Mouse (Mus musculus) stomach, embryonic 16.5 days (tissue): ENCODE measurements around the gene Aar2. TPM values are rescaled to one million over a fixed set of nuclear protein-coding genes. Genes with fewer than 3 reads are reported as not detected.

Experiments used
- ATAC-seq: fragments of 200-750 bp; cut with Nextera tagmentation; 2 replicates; pipeline ENCODE4 v1.8.0; 2017; ENCODE audit warnings: moderate number of reproducible peaks, moderate TSS enrichment; ENCODE audit not compliant: insufficient read depth, low FRiP score
- H3K27ac ChIP-seq: fragments of 300-500 bp; sonication (generic); 2 replicates; pipeline ENCODE4 v1.5.1; 2014; ENCODE audit warnings: low read length
- H3K27me3 ChIP-seq: fragments of 300-500 bp; sonication (generic); 2 replicates; pipeline ENCODE4 v1.6.1; 2014; ENCODE audit warnings: low read length, control low read depth, mixed read lengths; ENCODE audit not compliant: control insufficient read depth, insufficient read depth
- H3K36me3 ChIP-seq: fragments of 300-500 bp; sonication (generic); 2 replicates; pipeline ENCODE4 v1.6.1; 2014; ENCODE audit warnings: low read length; ENCODE audit not compliant: control insufficient read depth, insufficient read depth
- H3K4me1 ChIP-seq: fragments of 300-500 bp; sonication (generic); 2 replicates; pipeline ENCODE4 v1.6.1; 2014; ENCODE audit warnings: low read length, control low read depth, mixed read lengths; ENCODE audit not compliant: control insufficient read depth, insufficient read depth
- H3K4me2 ChIP-seq: fragments of 300-500 bp; sonication (generic); 2 replicates; pipeline ENCODE4 v1.6.1; 2014; ENCODE audit warnings: low read depth, low read length, mixed read lengths
- H3K4me3 ChIP-seq: fragments of 300-500 bp; sonication (generic); replicated peaks from 2 replicates; pipeline ENCODE4 v1.5.1; 2014; ENCODE audit warnings: mild to moderate bottlenecking, low read length
- H3K9ac ChIP-seq: fragments of 300-500 bp; sonication (generic); 2 replicates; pipeline ENCODE4 v1.6.1; 2014; ENCODE audit warnings: low read length
- H3K9me3 ChIP-seq: fragments of 300-500 bp; sonication (generic); replicated peaks from 2 replicates; pipeline ENCODE4 v1.6.1; 2016; ENCODE audit warnings: low read length, control low read depth; ENCODE audit not compliant: control insufficient read depth
- WGBS: fragments of 180-500 bp; shearing (Covaris S2); extraction: QIAGEN DNeasy Blood & Tissue Kit; methylation state at CpG from one replicate; pipeline ENCODE4 v1.1.7; 2014; 5-methylcytosine and 5-hydroxymethylcytosine counted together
- polyA plus RNA-seq: library from polyadenylated mRNA; unstranded; fragments of >200 nt; fragmentation: Nextera tagmentation; extraction: Ambion mirVana; gene quantifications from 2 replicates; pipeline ENCODE4 v1.2.1, GENCODE M21; 2015

The Aar2 gene
- polyA plus RNA-seq, 1 experiment from 2014 or later: 30.5 TPM

DNA sequence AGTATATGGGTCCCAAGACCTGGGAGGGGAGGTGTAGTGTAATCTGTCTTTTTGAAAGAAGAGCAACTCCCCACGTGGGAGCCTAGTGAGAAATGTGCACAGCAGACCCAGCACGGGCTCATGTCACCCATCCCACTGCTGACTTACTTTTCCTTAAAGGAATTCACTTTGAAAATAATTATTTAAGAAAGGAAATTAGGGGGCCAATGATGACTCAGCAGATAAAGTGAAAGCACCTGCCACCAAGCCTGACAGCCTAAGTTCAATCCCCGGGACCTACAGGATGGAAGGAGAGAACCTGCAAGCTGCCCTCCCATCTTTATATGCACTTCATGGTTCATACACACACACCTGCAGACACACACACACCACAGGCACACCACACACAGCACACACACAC lies 3.6 kb upstream of the Aar2 start:
- Histone ChIP-seq H3K4me2 (no peak overlapping the region), H3K9ac (no peak overlapping the region), H3K4me3 (no peak overlapping the region), H3K4me1 (0 out of 2 replicates have a peak, but pooled peaks cover 6% of the 10 kb centered on the region), H3K9me3 (no peaks in the 10 kb centered on the region), H3K27ac (no peak overlapping the region), H3K36me3 (no peaks in the 10 kb centered on the region), H3K27me3 (no peaks in the 10 kb centered on the region)
- no peak for ATAC-seq
- 63% methylated on average over 3 of the region's 3 CpGs for WGBS

DNA sequence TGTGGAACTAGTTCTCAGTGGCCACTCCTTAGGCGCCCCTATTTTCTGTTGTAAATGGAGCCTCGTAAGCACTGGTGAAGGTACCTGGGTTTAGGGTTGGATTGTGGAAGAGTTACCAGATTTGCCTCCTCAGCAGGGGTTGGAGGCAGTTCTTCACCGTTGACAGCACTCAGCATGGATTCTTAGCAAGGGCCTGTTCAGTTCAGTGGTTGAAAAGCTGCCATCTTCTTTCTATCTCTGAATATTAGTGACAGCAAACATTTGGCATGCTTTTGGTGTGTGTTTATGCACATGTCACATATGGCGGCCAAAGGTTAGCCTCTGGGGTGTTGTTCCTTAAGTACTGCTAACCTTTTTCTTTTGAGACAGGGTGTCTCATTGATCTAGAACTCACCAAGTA lies 5.0 kb downstream of the Aar2 start:
- WGBS: 88% methylated on average over 4 of the region's 4 CpGs
- 0 out of 2 replicates have a peak, but pooled peaks cover 6% of the 10 kb centered on the region for H3K4me1 ChIP-seq
- H3K36me3 ChIP-seq: peaks cover 12% of the 10 kb centered on the region; the same call in 1 of the 2 replicates

DNA sequence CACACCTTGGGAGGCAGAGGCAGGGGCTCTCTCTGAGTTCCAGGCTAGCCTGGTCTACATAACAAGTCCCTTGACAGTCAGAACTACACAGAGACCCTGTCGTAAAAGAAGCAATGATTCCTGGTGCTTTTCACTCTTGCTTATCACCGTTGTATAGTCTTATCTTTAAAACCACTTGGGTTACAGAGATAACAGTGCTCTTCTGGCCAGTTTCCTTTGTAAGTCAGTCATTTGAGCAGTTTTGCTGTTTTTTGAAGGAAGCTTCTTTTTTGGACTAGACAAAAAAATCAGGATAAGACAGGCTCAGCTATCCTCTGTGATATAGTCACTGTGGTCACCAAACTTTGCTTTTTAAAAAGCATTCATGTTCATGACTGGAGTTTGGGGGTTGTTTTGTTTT lies 14.4 kb downstream of the Aar2 start:
- H3K27ac ChIP-seq: no peak overlapping the region
- no peak for ATAC-seq
- peaks cover 1% of the 10 kb centered on the region; the same call in 1 of the 2 replicates for H3K36me3 ChIP-seq
- H3K27me3 ChIP-seq: no peaks in the 10 kb centered on the region
- no peak overlapping the region for H3K4me2 ChIP-seq
- H3K9me3 ChIP-seq: no peaks in the 10 kb centered on the region
- no peaks in the 10 kb centered on the region for H3K4me1 ChIP-seq
- WGBS: 53% methylated on average over 2 of the region's 2 CpGs
- H3K9ac ChIP-seq: no peak overlapping the region
- no peak overlapping the region for H3K4me3 ChIP-seq

More for the DNA sequence above, 5.0 kb downstream of the Aar2 start:
- Histone ChIP-seq H3K4me3 (no peak overlapping the region), H3K9me3 (no peaks in the 10 kb centered on the region), H3K27me3 (no peaks in the 10 kb centered on the region), H3K4me2 (no peak overlapping the region), H3K9ac (no peak overlapping the region), H3K27ac (no peak overlapping the region)
- ATAC-seq: no peak

DNA sequence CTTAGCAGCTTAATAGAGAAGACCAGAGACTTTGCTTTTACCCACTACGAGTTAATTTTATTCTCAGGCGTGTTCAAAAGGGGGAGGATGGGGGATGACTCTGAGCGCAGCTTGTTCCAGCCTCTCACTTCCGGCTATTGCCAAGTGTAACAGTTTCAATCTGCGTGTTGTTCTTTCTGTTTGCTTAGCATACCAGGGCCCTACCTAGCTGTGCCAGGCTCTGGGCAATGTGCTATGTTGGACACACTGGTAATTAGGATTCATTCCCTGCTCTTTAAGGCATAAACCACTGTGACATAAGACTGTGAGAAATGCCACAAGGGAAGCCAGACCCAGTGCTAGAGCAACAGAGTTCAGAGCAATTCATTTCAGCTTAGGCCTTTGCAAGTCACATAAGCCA lies 16.2 kb downstream of the Aar2 start:
- WGBS: 73% methylated on average over 5 of the region's 5 CpGs
- no peak for ATAC-seq
- no peaks in the 10 kb centered on the region for H3K4me1 ChIP-seq
- H3K36me3 ChIP-seq: 0 out of 2 replicates have a peak, but pooled peaks cover 5% of the 10 kb centered on the region
- H3K27ac ChIP-seq: no peak overlapping the region
- no peak overlapping the region for H3K4me3 ChIP-seq
- no peaks in the 10 kb centered on the region for H3K9me3 ChIP-seq
- no peak overlapping the region for H3K9ac ChIP-seq
- no peaks in the 10 kb centered on the region for H3K27me3 ChIP-seq
- no peak overlapping the region for H3K4me2 ChIP-seq

DNA sequence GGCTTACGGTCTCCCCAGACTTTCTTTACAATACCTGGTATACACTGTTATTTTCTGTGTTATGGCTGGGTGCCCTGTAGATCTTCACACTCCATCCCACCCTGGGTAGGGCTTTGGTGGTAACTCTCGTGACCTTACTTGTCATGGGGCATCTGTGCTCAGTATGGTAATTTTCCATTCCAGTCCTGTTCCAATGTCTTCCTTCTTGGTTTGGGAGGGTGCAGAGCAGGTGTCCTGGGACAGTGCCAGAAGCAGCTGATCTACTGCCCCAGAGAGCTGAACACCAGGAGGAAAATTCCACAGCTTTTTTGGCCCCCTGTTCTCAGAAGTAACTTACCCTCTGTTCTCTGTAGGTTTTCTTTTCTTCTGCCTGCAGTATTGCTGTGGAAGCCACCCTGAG lies 19.1 kb downstream of the Aar2 start:
- no peaks in the 10 kb centered on the region for H3K9me3 ChIP-seq
- no peak for ATAC-seq
- WGBS: 84% methylated on average over 2 of the region's 2 CpGs

DNA sequence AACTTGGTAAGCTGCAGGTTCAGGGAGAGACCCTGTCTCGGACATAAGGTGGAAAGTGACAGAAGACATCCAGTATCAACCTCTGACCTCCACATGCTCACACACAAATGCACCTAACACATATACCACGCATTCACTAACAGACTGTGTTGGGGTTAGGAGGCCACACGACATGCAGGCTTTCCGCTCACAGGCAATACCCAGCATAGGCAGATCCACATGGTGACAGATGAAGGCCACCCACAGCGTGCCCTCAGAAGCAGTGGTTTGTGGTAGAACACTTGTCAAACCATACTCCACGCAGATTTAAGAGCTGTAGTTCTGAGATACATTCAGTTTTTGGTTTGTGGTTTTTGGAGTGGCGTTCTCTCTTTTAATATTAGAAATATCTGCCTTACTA lies 21.3 kb downstream of the Aar2 start:
- H3K27me3 ChIP-seq: no peaks in the 10 kb centered on the region
- 83% methylated on average over 7 of the region's 7 CpGs for WGBS
- no peak for ATAC-seq

More for the DNA sequence above, 19.1 kb downstream of the Aar2 start:
- no peaks in the 10 kb centered on the region for H3K4me1 ChIP-seq
- H3K27me3 ChIP-seq: no peaks in the 10 kb centered on the region
- H3K27ac ChIP-seq: no peak overlapping the region
- 0 out of 2 replicates have a peak, but pooled peaks cover 5% of the 10 kb centered on the region for H3K36me3 ChIP-seq
- no peak overlapping the region for H3K9ac ChIP-seq
- no peak overlapping the region for H3K4me3 ChIP-seq
- H3K4me2 ChIP-seq: no peak overlapping the region

DNA sequence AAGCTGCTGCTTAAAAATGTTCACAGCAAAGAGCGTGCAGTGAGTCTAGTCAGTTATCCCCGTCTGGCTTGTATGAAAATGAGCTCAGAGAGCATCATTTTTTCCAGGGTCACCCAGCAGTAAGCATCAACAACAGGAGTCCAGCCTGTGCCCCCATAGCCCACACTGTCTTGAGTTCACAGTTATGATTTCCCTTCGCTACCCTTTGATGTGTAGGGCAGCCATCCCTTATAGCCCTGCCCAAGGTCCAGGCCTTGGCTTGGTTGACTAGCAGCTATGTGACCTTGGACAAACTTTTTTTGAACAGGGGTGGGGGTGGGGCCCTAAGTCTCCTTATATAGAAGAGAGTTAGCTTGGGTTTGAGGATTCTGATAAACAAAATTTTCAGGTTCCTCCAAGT lies 21.9 kb downstream of the Aar2 start:
- Histone ChIP-seq H3K4me1 (no peaks in the 10 kb centered on the region), H3K9ac (no peak overlapping the region), H3K9me3 (no peaks in the 10 kb centered on the region), H3K27ac (no peak overlapping the region), H3K4me2 (no peak overlapping the region), H3K27me3 (no peaks in the 10 kb centered on the region), H3K36me3 (0 out of 2 replicates have a peak, but pooled peaks cover 5% of the 10 kb centered on the region), H3K4me3 (no peak overlapping the region)
- ATAC-seq: no peak
- 90% methylated on average over 3 of the region's 3 CpGs for WGBS

More for the DNA sequence above, 21.3 kb downstream of the Aar2 start:
- Histone ChIP-seq H3K4me2 (no peak overlapping the region), H3K36me3 (0 out of 2 replicates have a peak, but pooled peaks cover 5% of the 10 kb centered on the region), H3K9ac (no peak overlapping the region), H3K4me1 (no peaks in the 10 kb centered on the region), H3K9me3 (no peaks in the 10 kb centered on the region), H3K27ac (no peak overlapping the region), H3K4me3 (no peak overlapping the region)

DNA sequence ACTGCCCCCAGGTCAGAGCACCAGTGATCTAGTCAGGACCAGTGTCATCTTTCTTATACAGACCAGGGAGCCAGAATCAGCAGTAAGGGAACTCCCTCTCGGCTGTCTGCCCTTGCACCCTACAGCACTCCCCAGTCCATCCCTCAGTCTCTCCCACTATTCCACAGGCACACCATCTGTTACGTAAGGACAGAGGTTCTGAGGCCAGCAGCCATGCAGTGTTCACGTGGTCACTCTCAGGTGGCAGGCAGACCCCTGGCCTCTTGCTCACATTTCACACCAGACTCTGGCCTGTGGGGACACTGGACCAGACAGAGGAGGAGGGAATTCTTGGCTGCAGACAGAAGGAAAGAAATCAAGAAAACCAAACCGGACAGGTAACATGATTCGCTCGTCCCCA lies 24.1 kb downstream of the Aar2 start:
- H3K36me3 ChIP-seq: 0 out of 2 replicates have a peak, but pooled peaks cover 5% of the 10 kb centered on the region
- ATAC-seq: no peak

DNA sequence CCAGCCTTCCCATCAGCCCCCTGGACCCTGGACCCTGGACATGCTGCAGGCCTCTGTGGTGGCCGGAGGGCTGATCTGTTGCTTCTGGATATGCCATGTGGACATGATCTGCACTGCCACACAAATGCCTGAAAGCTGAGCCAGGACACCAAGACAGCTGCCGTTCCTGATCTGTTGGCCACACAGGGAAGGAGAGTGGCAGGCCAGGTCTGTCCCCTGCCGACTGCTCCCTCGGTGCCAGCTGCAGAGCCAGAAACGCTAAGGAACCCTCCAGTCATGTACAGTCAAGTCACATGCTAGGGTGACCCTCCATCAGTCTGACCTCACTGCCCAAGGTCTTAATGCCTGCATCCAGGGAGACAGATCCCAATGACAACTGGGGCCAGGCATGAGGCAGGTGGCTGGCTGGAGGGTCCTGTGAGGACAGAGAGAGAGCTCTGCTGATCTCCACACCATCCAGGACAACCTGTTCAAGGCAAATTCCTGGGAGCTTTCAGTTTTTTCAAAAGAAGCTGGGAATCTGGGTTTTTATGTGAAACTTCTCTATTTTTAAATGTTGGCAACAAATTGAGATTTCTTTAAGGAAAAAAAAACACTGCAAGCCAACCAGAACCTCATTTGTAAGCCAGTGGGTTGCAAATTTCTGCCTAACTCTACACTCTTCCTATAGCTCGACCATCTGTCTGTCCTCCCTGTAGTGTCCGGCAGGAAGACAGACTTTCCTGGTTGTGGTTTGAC lies 29.6 kb downstream of the Aar2 start:
- Histone ChIP-seq H3K36me3 (no peaks in the 10 kb centered on the region), H3K4me3 (no peak overlapping the region), H3K9ac (no peak overlapping the region), H3K27ac (no peak overlapping the region), H3K9me3 (no peaks in the 10 kb centered on the region), H3K27me3 (no peaks in the 10 kb centered on the region), H3K4me1 (no peaks in the 10 kb centered on the region), H3K4me2 (no peak overlapping the region)
- no peak for ATAC-seq
- 80% methylated on average over 7 of the region's 7 CpGs for WGBS

More for the DNA sequence above, 24.1 kb downstream of the Aar2 start:
- WGBS: 74% methylated on average over 6 of the region's 6 CpGs
- H3K4me1 ChIP-seq: no peaks in the 10 kb centered on the region
- H3K9ac ChIP-seq: no peak overlapping the region
- no peaks in the 10 kb centered on the region for H3K9me3 ChIP-seq
- no peak overlapping the region for H3K27ac ChIP-seq
- no peak overlapping the region for H3K4me3 ChIP-seq
- no peak overlapping the region for H3K4me2 ChIP-seq
- no peaks in the 10 kb centered on the region for H3K27me3 ChIP-seq
